Mouse (Mus musculus): ENCODE measurements around the gene Trap1. TPM values are rescaled to one million over a fixed set of nuclear protein-coding genes. Genes with fewer than 3 reads are reported as not detected.
"Not testable (repeated sequence)": the region's sequence is repeated elsewhere in the genome, so short reads cannot be mapped to it uniquely, and the experiment has no call there.

Trap1 gene
- polyA plus RNA-seq, 1 experiment from 2014 or later = 97.3 TPM

DNA sequence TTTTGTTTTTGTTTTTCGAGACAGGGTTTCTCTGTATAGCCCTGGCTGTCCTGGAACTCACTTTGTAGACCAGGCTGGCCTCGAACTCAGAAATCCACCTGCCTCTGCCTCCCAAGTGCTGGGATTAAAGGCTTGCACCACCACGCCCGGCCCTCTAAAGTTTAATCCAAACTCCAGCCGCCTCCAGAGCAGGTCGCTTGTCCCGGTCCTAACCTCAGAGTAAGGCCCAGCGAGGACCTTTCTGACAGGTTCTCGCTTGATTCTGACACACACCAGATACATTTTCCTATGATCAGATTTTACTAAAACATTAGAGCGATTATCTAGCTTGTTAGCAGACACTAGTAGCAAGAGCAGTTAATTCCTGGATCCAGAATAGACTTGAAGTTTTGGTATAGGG is 675 bp upstream of the Trap1 start:
- not testable (repeated sequence) for H3K9me3 ChIP-seq (replicated peaks); ATAC-seq (ENCODE audit: insufficient number of reproducible peaks, low FRiP score); H3K27me3 ChIP-seq (replicated peaks); H3K9ac ChIP-seq; H3K27ac ChIP-seq (ENCODE audit: poor library complexity, severe bottlenecking)
- Histone ChIP-seq H3K4me1 (replicated peaks) (peaks cover 45% of the 10 kb centered on the region), H3K4me2 (peak overlapping the region; percentile 69), H3K36me3 (peaks cover 12% of the 10 kb centered on the region), H3K4me3 (peak overlapping the region; percentile 97; the same call in 1 of the 2 replicates)
- WGBS = 66% methylated on average over 10 of the region's 10 CpGs

DNA sequence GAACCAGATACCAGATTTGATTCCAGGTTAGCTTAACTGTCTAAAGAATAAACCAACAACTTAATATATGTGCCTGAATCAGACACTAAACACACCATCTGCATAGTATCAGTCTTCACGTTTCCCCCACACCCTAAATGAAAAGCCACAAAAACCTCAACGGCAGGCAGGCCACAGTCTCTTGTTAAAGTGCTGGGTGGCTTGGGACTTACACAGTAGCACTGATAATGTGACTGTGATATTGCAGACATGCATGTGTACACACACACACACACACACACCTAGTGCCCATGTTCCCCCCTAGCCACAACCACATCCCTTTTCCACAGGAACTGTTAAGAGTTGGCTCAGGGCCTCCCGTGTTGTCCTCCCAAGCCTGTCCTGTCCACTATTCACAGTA is 2.8 kb downstream of the Trap1 start:
- Histone ChIP-seq H3K27ac (ENCODE audit: poor library complexity, severe bottlenecking) (no peak overlapping the region), H3K9ac (no peak overlapping the region), H3K9me3 (replicated peaks) (no peaks in the 10 kb centered on the region), H3K4me3 (no peak overlapping the region), H3K4me2 (no peak overlapping the region), H3K27me3 (replicated peaks) (no peaks in the 10 kb centered on the region), H3K36me3 (peaks cover 2% of the 10 kb centered on the region; the same call in 1 of the 2 replicates), H3K4me1 (replicated peaks) (peaks cover 30% of the 10 kb centered on the region)
- ATAC-seq (ENCODE audit: insufficient number of reproducible peaks, low FRiP score) = no peak
- 59% methylated on average over 3 of the region's 3 CpGs for WGBS

DNA sequence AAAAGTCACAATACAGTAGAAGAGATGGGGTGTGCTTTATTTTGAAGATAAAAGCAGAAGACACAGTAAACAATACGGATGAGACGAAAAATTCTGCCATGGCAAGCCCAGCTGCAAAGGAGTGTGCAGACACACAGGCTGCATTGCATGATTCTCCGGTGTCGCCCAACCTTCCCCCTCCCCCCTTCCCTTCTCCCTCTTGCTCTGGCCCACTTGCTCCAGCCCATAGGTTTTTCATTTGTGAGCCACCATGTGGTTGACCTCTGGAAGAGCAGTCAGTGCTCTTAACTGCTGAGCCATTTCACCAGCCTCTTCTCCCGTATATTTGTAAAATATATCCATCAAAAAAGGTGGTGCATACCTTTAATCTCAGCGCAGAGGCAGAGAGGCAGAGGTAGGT is 3.3 kb downstream of the Trap1 start:
- H3K4me2 ChIP-seq = no peak overlapping the region

DNA sequence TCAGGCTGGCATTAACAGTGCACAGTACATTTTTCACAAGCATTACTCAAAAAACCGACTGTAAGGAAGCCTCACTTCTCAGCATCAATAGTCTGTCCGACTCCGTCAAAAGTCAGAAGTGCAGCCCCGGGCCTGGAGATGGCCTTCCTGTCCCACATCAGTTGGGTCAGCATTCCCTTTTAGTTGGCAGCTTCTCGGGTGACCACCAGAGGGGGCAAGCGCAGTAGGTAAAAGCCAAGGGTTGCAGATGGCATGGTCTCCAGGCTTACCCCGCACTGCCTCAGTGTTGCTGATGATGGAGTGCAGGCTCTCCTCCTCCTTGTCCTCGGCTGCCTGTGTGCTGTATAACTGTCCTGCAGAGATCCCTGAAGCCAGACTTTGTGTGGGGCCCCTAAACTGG is 9.0 kb downstream of the Trap1 start:
- Histone ChIP-seq H3K27ac (ENCODE audit: poor library complexity, severe bottlenecking) (no peak overlapping the region), H3K4me1 (replicated peaks) (no peaks in the 10 kb centered on the region), H3K27me3 (replicated peaks) (no peaks in the 10 kb centered on the region), H3K4me3 (no peak overlapping the region), H3K36me3 (peaks cover 53% of the 10 kb centered on the region), H3K9me3 (replicated peaks) (no peaks in the 10 kb centered on the region), H3K9ac (no peak overlapping the region), H3K4me2 (no peak overlapping the region)
- no peak for ATAC-seq (ENCODE audit: insufficient number of reproducible peaks, low FRiP score)
- 53% methylated on average over 8 of the region's 8 CpGs for WGBS

More for the DNA sequence above, 3.3 kb downstream of the Trap1 start:
- H3K9ac ChIP-seq = no peak overlapping the region
- no peak overlapping the region for H3K4me3 ChIP-seq
- WGBS = 71% methylated on average over 6 of the region's 6 CpGs
- H3K9me3 ChIP-seq (replicated peaks) = no peaks in the 10 kb centered on the region
- H3K27ac ChIP-seq (ENCODE audit: poor library complexity, severe bottlenecking) = no peak overlapping the region
- H3K27me3 ChIP-seq (replicated peaks) = no peaks in the 10 kb centered on the region
- peaks cover 2% of the 10 kb centered on the region; the same call in 1 of the 2 replicates for H3K36me3 ChIP-seq
- H3K4me1 ChIP-seq (replicated peaks) = peaks cover 25% of the 10 kb centered on the region
- ATAC-seq (ENCODE audit: insufficient number of reproducible peaks, low FRiP score) = no peak

DNA sequence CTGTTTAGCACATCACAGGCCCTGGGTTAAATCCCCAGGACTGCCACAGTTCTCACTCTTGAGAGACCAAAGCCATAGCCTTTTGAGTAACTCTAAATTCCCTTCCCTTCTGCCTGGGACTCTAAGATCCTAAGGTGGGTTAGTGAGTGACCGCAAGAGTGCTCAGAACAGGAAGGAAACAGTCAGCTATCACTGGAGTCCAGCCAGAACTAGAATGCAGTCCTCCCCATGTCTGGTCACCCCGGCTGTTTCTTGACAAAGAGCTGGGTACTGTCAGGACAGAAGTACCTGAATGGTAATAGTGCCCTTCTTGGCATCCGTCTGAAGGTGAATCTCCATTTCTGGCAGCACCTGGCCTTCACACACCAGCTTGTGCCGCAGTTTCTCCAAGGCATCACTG is 12.7 kb downstream of the Trap1 start:
- Histone ChIP-seq H3K9me3 (replicated peaks) (no peaks in the 10 kb centered on the region), H3K36me3 (peaks cover 85% of the 10 kb centered on the region), H3K27me3 (replicated peaks) (no peaks in the 10 kb centered on the region), H3K4me2 (no peak overlapping the region), H3K9ac (no peak overlapping the region), H3K4me1 (replicated peaks) (no peaks in the 10 kb centered on the region), H3K27ac (ENCODE audit: poor library complexity, severe bottlenecking) (no peak overlapping the region), H3K4me3 (no peak overlapping the region)
- ATAC-seq (ENCODE audit: insufficient number of reproducible peaks, low FRiP score) = no peak
- whole genome bisulfite sequencing = 84% methylated on average over 4 of the region's 4 CpGs

DNA sequence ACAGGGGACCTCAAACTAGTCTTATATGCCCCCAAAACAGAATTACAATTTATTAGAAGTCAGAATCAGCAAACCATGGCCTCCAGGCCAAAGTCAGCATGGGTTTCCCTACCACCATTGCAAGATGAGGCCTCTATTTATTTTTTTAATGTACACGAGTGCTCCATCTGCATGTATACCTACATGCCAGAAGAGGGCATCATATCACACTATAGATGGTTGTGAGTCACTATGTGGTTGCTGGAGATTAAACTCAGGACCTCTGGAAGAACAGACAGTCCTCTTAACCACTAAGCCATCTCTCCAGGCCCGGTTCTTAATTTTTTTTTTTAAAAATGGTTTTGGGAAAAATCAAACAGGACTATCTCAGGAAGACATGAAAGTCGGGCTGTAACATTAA is 23.8 kb downstream of the Trap1 start:
- Histone ChIP-seq H3K36me3 (peaks cover 93% of the 10 kb centered on the region), H3K27me3 (replicated peaks) (no peaks in the 10 kb centered on the region), H3K9ac (no peak overlapping the region), H3K4me3 (no peak overlapping the region), H3K4me1 (replicated peaks) (no peaks in the 10 kb centered on the region), H3K27ac (ENCODE audit: poor library complexity, severe bottlenecking) (no peak overlapping the region), H3K9me3 (replicated peaks) (no peaks in the 10 kb centered on the region), H3K4me2 (no peak overlapping the region)
- ATAC-seq (ENCODE audit: insufficient number of reproducible peaks, low FRiP score) = no peak
- WGBS = 83% methylated on average over 3 of the region's 3 CpGs

DNA sequence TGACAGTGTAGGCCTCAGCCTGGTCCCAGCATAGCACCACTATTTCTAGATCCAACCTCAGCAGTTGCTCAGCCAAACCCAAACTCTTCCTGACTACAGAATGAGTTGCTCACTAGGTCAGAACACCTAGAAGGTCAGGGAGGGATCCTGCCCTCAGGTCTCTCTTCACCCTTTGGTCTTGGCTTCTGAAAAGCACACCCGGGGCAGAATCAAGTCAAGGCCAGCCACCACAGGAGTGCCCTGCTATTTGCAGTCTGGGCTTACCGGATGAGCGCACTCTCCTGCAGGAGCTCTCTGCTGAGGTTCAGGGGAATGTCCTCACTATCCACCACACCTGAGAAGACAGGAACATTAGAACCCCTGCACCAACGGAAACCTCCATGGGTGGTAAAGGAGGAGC is 25.0 kb downstream of the Trap1 start:
- Histone ChIP-seq H3K4me3 (no peak overlapping the region), H3K27me3 (replicated peaks) (no peaks in the 10 kb centered on the region), H3K4me2 (no peak overlapping the region), H3K9me3 (replicated peaks) (no peaks in the 10 kb centered on the region), H3K27ac (ENCODE audit: poor library complexity, severe bottlenecking) (no peak overlapping the region), H3K4me1 (replicated peaks) (no peaks in the 10 kb centered on the region), H3K36me3 (peaks cover 90% of the 10 kb centered on the region), H3K9ac (no peak overlapping the region)
- no peak for ATAC-seq (ENCODE audit: insufficient number of reproducible peaks, low FRiP score)
- 92% methylated on average over 4 of the region's 4 CpGs for WGBS

DNA sequence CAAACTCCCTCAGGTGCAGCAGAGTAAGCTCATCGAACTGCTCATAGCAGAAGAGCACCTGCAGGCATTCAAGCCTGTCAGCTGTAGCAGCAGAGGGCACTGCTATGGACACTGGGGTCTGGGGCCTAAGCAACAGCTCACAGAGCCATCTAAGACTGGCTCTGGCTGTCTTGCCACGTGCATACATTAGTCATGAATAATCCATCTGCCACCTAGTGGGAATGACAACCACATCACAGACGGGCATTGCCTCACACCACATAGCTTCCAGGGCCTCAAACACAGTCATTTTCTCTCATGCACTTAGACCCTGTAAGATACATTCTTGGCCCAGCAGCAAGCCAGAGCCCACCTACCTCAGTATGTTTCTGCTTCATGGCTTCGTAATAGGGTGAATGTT is 32.1 kb downstream of the Trap1 start:
- Histone ChIP-seq H3K9ac (no peak overlapping the region), H3K36me3 (peaks cover 83% of the 10 kb centered on the region), H3K4me2 (no peak overlapping the region), H3K27ac (ENCODE audit: poor library complexity, severe bottlenecking) (no peak overlapping the region), H3K9me3 (replicated peaks) (no peaks in the 10 kb centered on the region), H3K4me3 (no peak overlapping the region), H3K27me3 (replicated peaks) (no peaks in the 10 kb centered on the region), H3K4me1 (replicated peaks) (no peaks in the 10 kb centered on the region)
- no peak for ATAC-seq (ENCODE audit: insufficient number of reproducible peaks, low FRiP score)
- 87% methylated on average over 4 of the region's 4 CpGs for WGBS

DNA sequence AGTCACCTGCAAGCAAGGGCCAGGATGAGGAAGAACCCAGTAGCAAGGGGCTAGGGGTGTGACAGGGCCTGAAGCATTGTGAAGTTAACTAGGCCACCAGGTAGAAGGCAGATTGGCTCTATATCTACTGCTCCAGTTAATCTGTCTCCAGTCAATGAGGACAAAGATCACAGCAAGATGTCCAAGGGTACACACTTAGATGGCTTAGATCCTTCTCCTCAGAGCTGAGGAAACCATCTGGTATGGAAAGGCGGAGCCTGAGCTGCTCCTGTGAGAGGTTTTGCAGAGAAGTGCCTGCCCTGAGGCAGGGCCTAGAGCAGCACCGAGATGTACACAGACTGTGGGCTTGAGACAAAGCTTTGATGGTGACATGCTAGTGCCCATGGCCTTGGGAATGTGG is 33.5 kb downstream of the Trap1 start:
- Histone ChIP-seq H3K9me3 (replicated peaks) (no peaks in the 10 kb centered on the region), H3K27me3 (replicated peaks) (no peaks in the 10 kb centered on the region), H3K36me3 (peaks cover 83% of the 10 kb centered on the region), H3K4me2 (no peak overlapping the region), H3K4me3 (no peak overlapping the region), H3K27ac (ENCODE audit: poor library complexity, severe bottlenecking) (no peak overlapping the region), H3K4me1 (replicated peaks) (no peaks in the 10 kb centered on the region), H3K9ac (no peak overlapping the region)
- 90% methylated on average over 2 of the region's 2 CpGs for WGBS
- ATAC-seq (ENCODE audit: insufficient number of reproducible peaks, low FRiP score) = no peak

DNA sequence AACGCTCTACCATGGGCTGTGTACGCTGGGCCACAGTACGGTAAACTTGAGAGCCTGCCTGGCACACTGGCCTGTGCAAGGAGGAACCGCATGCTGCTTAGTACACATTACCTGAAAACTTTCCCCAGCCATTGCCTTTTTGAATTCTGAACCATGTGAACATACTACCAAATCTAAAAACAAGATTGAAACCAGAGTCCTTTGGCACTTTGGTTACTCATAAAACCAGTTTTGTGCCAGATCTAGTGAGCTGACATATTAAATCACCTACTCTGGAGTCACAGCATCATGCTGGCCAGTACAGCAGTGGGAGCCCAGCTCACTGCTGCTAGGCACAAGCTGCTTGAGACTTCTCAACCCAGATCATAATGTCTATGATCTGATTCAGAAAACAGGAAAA is 36.0 kb downstream of the Trap1 start:
- no peak for ATAC-seq (ENCODE audit: insufficient number of reproducible peaks, low FRiP score)
- 93% methylated on average over 4 of the region's 4 CpGs for WGBS
- Histone ChIP-seq H3K4me1 (replicated peaks) (no peaks in the 10 kb centered on the region), H3K4me3 (no peak overlapping the region), H3K27me3 (replicated peaks) (no peaks in the 10 kb centered on the region), H3K4me2 (no peak overlapping the region), H3K9me3 (replicated peaks) (no peaks in the 10 kb centered on the region), H3K9ac (no peak overlapping the region), H3K36me3 (peaks cover 87% of the 10 kb centered on the region), H3K27ac (ENCODE audit: poor library complexity, severe bottlenecking) (no peak overlapping the region)

DNA sequence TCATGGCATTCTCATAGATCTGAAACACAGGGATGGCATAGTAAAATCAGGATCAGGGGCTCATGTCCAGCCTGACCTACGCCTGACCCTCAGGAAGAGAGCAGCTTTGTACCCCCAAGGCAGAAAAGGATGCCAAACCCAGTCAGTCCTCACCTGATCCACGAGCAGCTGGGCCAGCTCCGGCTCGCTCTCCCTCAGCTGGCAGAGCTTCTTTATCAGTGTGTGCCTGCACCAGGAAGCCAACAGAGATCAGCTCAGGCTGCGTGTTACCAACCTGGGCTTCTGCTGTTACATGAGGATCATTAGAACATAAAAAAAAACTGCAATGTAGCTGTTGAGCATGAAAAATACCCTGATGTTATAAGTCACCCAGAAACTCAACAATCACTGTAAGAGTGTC is 37.4 kb downstream of the Trap1 start:
- Histone ChIP-seq H3K4me3 (no peak overlapping the region), H3K9me3 (replicated peaks) (no peaks in the 10 kb centered on the region), H3K4me1 (replicated peaks) (no peaks in the 10 kb centered on the region), H3K9ac (no peak overlapping the region), H3K27ac (ENCODE audit: poor library complexity, severe bottlenecking) (no peak overlapping the region), H3K27me3 (replicated peaks) (no peaks in the 10 kb centered on the region), H3K36me3 (peaks cover 80% of the 10 kb centered on the region), H3K4me2 (no peak overlapping the region)
- ATAC-seq (ENCODE audit: insufficient number of reproducible peaks, low FRiP score) = no peak
- 88% methylated on average over 5 of the region's 5 CpGs for WGBS

DNA sequence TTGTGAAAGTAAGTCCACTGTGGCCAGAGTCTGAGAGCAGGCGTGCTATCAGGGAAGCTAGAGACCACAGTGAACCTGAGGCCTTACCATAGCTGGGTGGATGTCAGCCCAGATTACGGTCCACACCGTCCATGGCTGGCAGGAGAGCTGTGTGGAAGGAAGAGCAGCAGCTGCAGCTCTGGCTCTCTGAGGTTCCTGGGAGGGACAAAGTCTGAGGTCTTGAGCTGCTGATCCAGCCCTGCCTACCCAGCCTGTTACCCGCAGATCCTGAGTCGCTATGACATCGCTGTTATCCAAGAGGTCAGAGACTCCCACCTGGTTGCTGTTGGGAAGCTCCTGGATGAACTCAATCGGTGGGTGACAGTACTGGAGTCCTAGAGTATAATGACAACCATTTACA is 39.9 kb downstream of the Trap1 start:
- Histone ChIP-seq H3K9me3 (replicated peaks) (no peaks in the 10 kb centered on the region), H3K36me3 (peaks cover 61% of the 10 kb centered on the region), H3K27me3 (replicated peaks) (no peaks in the 10 kb centered on the region), H3K9ac (no peak overlapping the region), H3K27ac (ENCODE audit: poor library complexity, severe bottlenecking) (no peak overlapping the region), H3K4me2 (no peak overlapping the region), H3K4me3 (no peak overlapping the region), H3K4me1 (replicated peaks) (peaks cover 8% of the 10 kb centered on the region)
- WGBS = 94% methylated on average over 7 of the region's 7 CpGs
- ATAC-seq (ENCODE audit: insufficient number of reproducible peaks, low FRiP score) = no peak
